Mouse (Mus musculus) MEL (cell line): Measurements from ENCODE around the gene Glipr1l2. TPM values are rescaled to one million over a fixed set of nuclear protein-coding genes. Genes with fewer than 3 reads are reported as not detected.

Experiments
- DNase-seq: peaks from one replicate; pipeline ENCODE4 v3.0.0; 2011; ENCODE audit warnings: low read depth, low spot score
- H3K27ac ChIP-seq: 2 replicates; pipeline ENCODE4 v1.5.1; 2012; ENCODE audit warnings: low read depth, mild to moderate bottlenecking, control low read depth, low read length, moderate library complexity; ENCODE audit not compliant: control insufficient read depth
- H3K27me3 ChIP-seq, 2 experiments: fragments of 150-350 bp in 1 of 2; sonication (generic) in 1 of 2; 2 replicates each; pipeline ENCODE4 v1.6.1; 2012; ENCODE audit warnings: low read length in 2 of 2, mild to moderate bottlenecking in 2 of 2, improper control_type of control experiment in 1 of 2, moderate library complexity in 1 of 2; ENCODE audit not compliant: insufficient read depth in 2 of 2, control insufficient read depth in 1 of 2
- H3K36me3 ChIP-seq, 2 experiments: 2 replicates each; pipeline ENCODE4 v1.6.1; 2012 to 2014; ENCODE audit warnings: low read length in 2 of 2, improper control_type of control experiment in 1 of 2, inconsistent platforms in 1 of 2, mild to moderate bottlenecking in 1 of 2; ENCODE audit not compliant: insufficient read depth in 2 of 2, control insufficient read depth in 1 of 2
- H3K4me1 ChIP-seq, 2 experiments: fragments of 150-350 bp in 1 of 2; sonication (generic) in 1 of 2; 2 replicates each; pipeline ENCODE4 v1.6.1; 2012; ENCODE audit warnings: low read length in 2 of 2, improper control_type of control experiment in 1 of 2, mild to moderate bottlenecking in 1 of 2; ENCODE audit not compliant: insufficient read depth in 2 of 2, control insufficient read depth in 1 of 2
- H3K4me3 ChIP-seq, 2 experiments: fragments of 150-350 bp in 1 of 2; sonication (generic) in 1 of 2; 2 replicates each; pipeline ENCODE4 v1.5.1; 2012; ENCODE audit warnings: low read depth in 2 of 2, low read length in 2 of 2, mild to moderate bottlenecking in 2 of 2, moderate library complexity in 2 of 2, control low read depth in 1 of 2, improper control_type of control experiment in 1 of 2; ENCODE audit not compliant: control insufficient read depth in 1 of 2, insufficient read depth in 1 of 2
- H3K79me2 ChIP-seq: 2 replicates; pipeline ENCODE4 v1.6.1; 2012; ENCODE audit warnings: mild to moderate bottlenecking, low read length, moderate library complexity; ENCODE audit not compliant: control insufficient read depth, poor library complexity, insufficient read depth
- H3K9ac ChIP-seq: 2 replicates; pipeline ENCODE4 v1.6.1; 2012; ENCODE audit warnings: low read depth, mild to moderate bottlenecking, control low read depth, low read length, moderate library complexity; ENCODE audit not compliant: control insufficient read depth, poor library complexity, severe bottlenecking
- H3K9me3 ChIP-seq: fragments of 150-350 bp; sonication (generic); replicated peaks from 2 replicates; pipeline ENCODE4 v1.6.1; 2012; ENCODE audit warnings: mild to moderate bottlenecking, low read length, improper control_type of control experiment, moderate library complexity; ENCODE audit not compliant: insufficient read depth
- BHLHE40 ChIP-seq: IDR thresholded peaks from 2 replicates; pipeline ENCODE4 v1.6.1; 2012; ENCODE audit warnings: low read depth, mild to moderate bottlenecking, inconsistent platforms, low read length, improper control_type of control experiment, borderline replicate concordance
- HCFC1 ChIP-seq: IDR thresholded peaks from 2 replicates; pipeline ENCODE4 v1.6.1; 2012; ENCODE audit warnings: low read depth, mild to moderate bottlenecking, inconsistent platforms, low read length, improper control_type of control experiment, moderate library complexity
- JUND ChIP-seq: IDR thresholded peaks from 2 replicates; pipeline ENCODE4 v1.6.1; 2011; ENCODE audit warnings: low read depth, mild to moderate bottlenecking, improper control_type of control experiment, low read length
- MAFK ChIP-seq: IDR thresholded peaks from 2 replicates; pipeline ENCODE4 v1.6.1; 2011; ENCODE audit warnings: low read depth, mild to moderate bottlenecking, low read length, improper control_type of control experiment, borderline replicate concordance
- MAX ChIP-seq: IDR thresholded peaks from 2 replicates; pipeline ENCODE4 v1.6.1; 2011; ENCODE audit warnings: low read length, improper control_type of control experiment
- MAZ ChIP-seq: IDR thresholded peaks from 2 replicates; pipeline ENCODE4 v1.6.1; 2012; ENCODE audit warnings: low read depth, mild to moderate bottlenecking, inconsistent platforms, low read length, improper control_type of control experiment
- NRF1 ChIP-seq: IDR thresholded peaks from 2 replicates; pipeline ENCODE4 v1.6.1; 2014; ENCODE audit warnings: low read depth, mild to moderate bottlenecking, inconsistent platforms, low read length, improper control_type of control experiment, moderate library complexity; ENCODE audit not compliant: poor library complexity, insufficient read depth, severe bottlenecking
- SMC3 ChIP-seq: IDR thresholded peaks from 2 replicates; pipeline ENCODE4 v1.6.1; 2011; ENCODE audit warnings: low read depth, low read length, improper control_type of control experiment
- TAL1 ChIP-seq: IDR thresholded peaks from 2 replicates; pipeline ENCODE4 v1.6.1; 2012; ENCODE audit warnings: mild to moderate bottlenecking, inconsistent platforms, low read length, moderate library complexity, mixed read lengths
- TCF12 ChIP-seq: IDR thresholded peaks from 2 replicates; pipeline ENCODE4 v1.6.1; 2014; ENCODE audit warnings: low read depth, mild to moderate bottlenecking, inconsistent platforms, low read length, improper control_type of control experiment, moderate library complexity
- UBTF ChIP-seq: IDR thresholded peaks from 2 replicates; pipeline ENCODE4 v1.6.1; 2012; ENCODE audit warnings: low read depth, mild to moderate bottlenecking, inconsistent platforms, low read length, improper control_type of control experiment, moderate library complexity, borderline replicate concordance; ENCODE audit not compliant: insufficient read depth
- ZKSCAN1 ChIP-seq: IDR thresholded peaks from 2 replicates; pipeline ENCODE4 v1.6.1; 2012; ENCODE audit warnings: low read depth, mild to moderate bottlenecking, inconsistent platforms, low read length, improper control_type of control experiment, moderate library complexity
- polyA plus RNA-seq, 2 experiments: library from polyadenylated mRNA; stranded (reverse) in 1 of 2; unstranded in 1 of 2; fragments of >175 nt in 1 of 2; fragments of >200 nt in 1 of 2; gene quantifications; 2 replicates each; pipeline versions ENCODE4 v1.2.1 to v1.2.4; 2012; ENCODE audit warnings: low replicate concordance in 2 of 2, low read depth in 1 of 2; ENCODE audit not compliant: insufficient read length in 2 of 2, insufficient read depth in 1 of 2, missing spikeins in 1 of 2
- total RNA-seq: library from RNA; depleted of rRNA; stranded (reverse); fragments of 300-350 nt; gene quantifications from 2 replicates; pipeline ENCODE4 v1.2.3, GENCODE M21; 2012; rRNA removed

Gene Glipr1l2
- total and polyA plus RNA-seq, 3 experiments, result not detected

GRCm38 (mm10) chr10:112139834-112140233, 56.7 kb downstream of the Glipr1l2 start:
- H3K9me3 ChIP-seq, result no peaks in the 10 kb centered on the region
- DNase-seq, result no peak
- no peak overlapping the region for H3K27ac ChIP-seq
- H3K27me3 ChIP-seq, result no peaks in the 10 kb centered on the region
- H3K9ac ChIP-seq, result no peak overlapping the region
- H3K4me3 ChIP-seq, result no peak overlapping the region
- no peak for TF ChIP-seq UBTF
- no peak for TF ChIP-seq NRF1
- TF ChIP-seq MAFK, result no peak
- no peak for TF ChIP-seq ZKSCAN1
- no peak for TF ChIP-seq MAX
- TF ChIP-seq TCF12, result no peak
- no peak for TF ChIP-seq SMC3
- TF ChIP-seq JUND, result no peak
- no peak for TF ChIP-seq TAL1
- no peak for TF ChIP-seq HCFC1
- no peak for TF ChIP-seq BHLHE40
- TF ChIP-seq MAZ, result no peak
- H3K79me2 ChIP-seq, result no peaks in the 10 kb centered on the region
- no peaks in the 10 kb centered on the region for H3K4me1 ChIP-seq
- H3K36me3 ChIP-seq, result no peaks in the 10 kb centered on the region

Other genes starting within 250 kb of the Glipr1l2 start
- gene Krr1, start 110.7 kb upstream of the Glipr1l2 start, total RNA-seq, result 69.4 and 84.9 TPM in 2 replicates
- gene Krr1, start 110.7 kb upstream of the Glipr1l2 start, polyA plus RNA-seq, result 10 to 100 TPM; 66.3 to 67.2 TPM
- gene Glipr1, start 80.7 kb upstream of the Glipr1l2 start, total RNA-seq, result 0.62 and 1.9 TPM in 2 replicates
- gene Glipr1, start 80.7 kb upstream of the Glipr1l2 start, polyA plus RNA-seq, result under 1 TPM in 1 of 2 experiments, not detected in 1; 0.88 TPM
- gene Glipr1l1, start 23.2 kb upstream of the Glipr1l2 start, total RNA-seq, result not detected in 2 replicates
- gene Glipr1l1, start 23.2 kb upstream of the Glipr1l2 start, polyA plus RNA-seq, result not detected
- gene Glipr1l3, start 77.0 kb downstream of the Glipr1l2 start, total RNA-seq, result not detected in 2 replicates
- gene Glipr1l3, start 77.0 kb downstream of the Glipr1l2 start, polyA plus RNA-seq, result not detected
- gene Caps2, start 80.3 kb downstream of the Glipr1l2 start, total RNA-seq, result not detected in 2 replicates
- not detected for gene Caps2, start 80.3 kb downstream of the Glipr1l2 start, polyA plus RNA-seq
- gene Kcnc2, start 187.8 kb downstream of the Glipr1l2 start, total RNA-seq, result not detected in 2 replicates
- not detected for gene Kcnc2, start 187.8 kb downstream of the Glipr1l2 start, polyA plus RNA-seq